Mouse (Mus musculus) hindbrain, embryonic 13.5 days (tissue): ENCODE results near the gene Ubl3. TPM values are rescaled to one million over a fixed set of nuclear protein-coding genes. Genes with fewer than 3 reads are reported as not detected.

Source experiments
- ATAC-seq: fragments of 200-750 bp; cut with Nextera tagmentation; 2 replicates; pipeline ENCODE4 v1.8.0; 2017; ENCODE audit warnings: moderate TSS enrichment; ENCODE audit not compliant: low FRiP score
- H3K27ac ChIP-seq: fragments of 300-500 bp; sonication (generic); 2 replicates; pipeline ENCODE4 v1.5.1; 2015; ENCODE audit warnings: inconsistent platforms, mild to moderate bottlenecking, moderate library complexity
- H3K27me3 ChIP-seq: fragments of 300-500 bp; sonication (generic); 2 replicates; pipeline ENCODE4 v1.6.1; 2015; ENCODE audit warnings: mild to moderate bottlenecking, inconsistent platforms
- H3K36me3 ChIP-seq: fragments of 300-500 bp; sonication (generic); 2 replicates; pipeline ENCODE4 v1.6.1; 2015; ENCODE audit warnings: mild to moderate bottlenecking, inconsistent platforms
- H3K4me1 ChIP-seq: fragments of 300-500 bp; sonication (generic); replicated peaks from 2 replicates; pipeline ENCODE4 v1.6.1; 2015; ENCODE audit warnings: inconsistent platforms
- H3K4me2 ChIP-seq: fragments of 300-500 bp; sonication (generic); 2 replicates; pipeline ENCODE4 v1.6.1; 2015; ENCODE audit warnings: inconsistent platforms, mild to moderate bottlenecking, moderate library complexity
- H3K4me3 ChIP-seq: fragments of 300-500 bp; sonication (generic); 2 replicates; pipeline ENCODE4 v1.5.1; 2015; ENCODE audit warnings: mild to moderate bottlenecking, inconsistent platforms
- H3K9ac ChIP-seq: fragments of 300-500 bp; sonication (generic); 2 replicates; pipeline ENCODE4 v1.6.1; 2015; ENCODE audit warnings: mild to moderate bottlenecking, inconsistent platforms
- H3K9me3 ChIP-seq: fragments of 300-500 bp; sonication (generic); 2 replicates; pipeline ENCODE4 v1.6.1; 2016; ENCODE audit warnings: inconsistent platforms
- WGBS: fragments of 180-500 bp; shearing (Covaris S2); methylation state at CpG from one replicate; pipeline ENCODE4 v1.1.7; 2015; 5-methylcytosine and 5-hydroxymethylcytosine counted together
- polyA plus RNA-seq: library from polyadenylated mRNA; unstranded; fragments of >200 nt; fragmentation: Nextera tagmentation; extraction: Ambion mirVana; gene quantifications from 2 replicates; pipeline ENCODE4 v1.2.1, GENCODE M21; 2015

The Ubl3 gene
- polyA plus RNA-seq, 1 experiment from 2014 or later: 88.4 TPM

DNA sequence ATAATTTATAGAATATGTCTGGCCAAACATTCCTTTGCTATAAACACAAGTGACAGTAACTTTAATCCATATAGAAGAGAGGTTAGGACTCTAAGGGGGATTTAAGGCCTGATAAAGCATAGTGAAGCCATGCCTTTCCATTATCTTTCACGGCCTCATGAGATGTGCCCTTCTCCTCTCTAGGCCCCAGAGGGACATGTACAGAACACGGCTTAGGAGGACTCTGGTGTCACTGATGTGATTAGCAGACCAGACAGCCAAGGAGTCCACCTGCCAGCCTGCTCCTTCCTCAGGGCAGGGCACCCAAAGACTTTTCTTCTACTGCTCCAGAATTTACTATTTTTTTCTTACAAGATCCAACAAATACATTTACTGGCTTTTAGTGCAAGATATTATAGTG lies 42.3 kb downstream of the Ubl3 start:
- H3K27ac ChIP-seq: no peak overlapping the region
- H3K4me1 ChIP-seq: peaks cover 11% of the 10 kb centered on the region
- no peak for ATAC-seq
- no peak overlapping the region for H3K4me3 ChIP-seq
- H3K9me3 ChIP-seq: no peaks in the 10 kb centered on the region
- WGBS: 82% methylated on average over 2 of the region's 2 CpGs
- no peaks in the 10 kb centered on the region for H3K27me3 ChIP-seq
- no peak overlapping the region for H3K9ac ChIP-seq
- no peak overlapping the region for H3K4me2 ChIP-seq
- peaks cover 45% of the 10 kb centered on the region for H3K36me3 ChIP-seq

DNA sequence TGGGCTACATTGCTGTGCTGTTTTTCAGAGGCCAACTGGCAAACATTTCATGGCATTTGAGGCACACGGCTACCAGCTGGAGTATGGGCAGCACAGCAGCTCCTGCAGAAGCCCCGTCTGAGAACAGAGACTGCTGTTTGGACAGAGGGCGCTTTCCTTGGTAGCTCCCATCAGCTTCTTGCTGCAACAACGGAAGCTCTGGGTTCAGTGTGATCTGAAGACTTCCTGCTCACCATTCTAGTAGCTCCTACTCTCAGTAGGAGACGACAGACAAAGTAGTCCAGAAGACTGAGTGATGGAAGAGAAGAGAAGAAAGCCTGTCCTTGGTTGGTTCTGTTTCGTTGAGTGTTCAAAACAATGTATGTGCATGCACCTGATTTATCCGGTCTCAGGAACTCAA lies 42.9 kb downstream of the Ubl3 start:
- 88% methylated on average over 7 of the region's 7 CpGs for WGBS
- no peak overlapping the region for H3K4me3 ChIP-seq
- H3K9me3 ChIP-seq: no peaks in the 10 kb centered on the region
- peaks cover 47% of the 10 kb centered on the region for H3K36me3 ChIP-seq
- H3K4me1 ChIP-seq: peaks cover 5% of the 10 kb centered on the region
- no peak overlapping the region for H3K9ac ChIP-seq
- no peak overlapping the region for H3K27ac ChIP-seq
- H3K4me2 ChIP-seq: no peak overlapping the region
- ATAC-seq: no peak
- no peaks in the 10 kb centered on the region for H3K27me3 ChIP-seq

DNA sequence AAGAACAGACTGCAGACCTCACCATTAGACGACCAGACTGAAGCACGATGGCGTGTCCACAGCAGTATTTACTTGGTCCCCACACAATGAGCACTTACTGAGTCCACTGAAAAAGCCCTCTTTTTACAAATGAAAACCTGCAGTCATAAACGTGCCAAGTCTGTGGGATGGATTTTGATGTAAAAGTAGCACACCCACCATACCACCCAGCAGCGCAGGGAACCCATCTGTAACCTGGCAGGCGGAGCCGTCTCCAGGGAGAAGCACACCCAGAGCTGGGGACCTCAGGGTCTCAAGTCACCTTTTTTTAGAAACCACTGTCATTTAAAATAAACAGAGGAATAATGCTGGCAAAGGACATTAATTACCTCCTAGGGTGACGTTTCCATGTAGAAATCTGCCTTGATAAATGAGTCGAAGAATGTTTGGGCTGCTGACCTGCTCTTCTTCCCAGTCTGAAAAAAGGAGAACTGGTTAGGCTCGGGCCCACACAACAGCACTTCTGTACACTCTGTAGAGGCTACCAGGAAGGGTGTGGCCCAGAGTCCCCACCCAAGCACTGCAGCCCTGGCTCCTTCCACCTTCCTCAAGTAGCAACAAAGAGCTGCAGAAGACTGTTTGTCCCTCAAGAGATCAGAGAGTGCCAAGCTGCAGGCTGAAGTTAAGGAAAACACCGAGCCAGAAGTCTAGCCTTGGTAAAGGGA lies 43.5 kb downstream of the Ubl3 start:
- Histone ChIP-seq H3K27me3 (no peaks in the 10 kb centered on the region), H3K36me3 (peaks cover 47% of the 10 kb centered on the region), H3K9me3 (no peaks in the 10 kb centered on the region), H3K4me2 (no peak overlapping the region), H3K27ac (no peak overlapping the region), H3K4me1 (peaks cover 5% of the 10 kb centered on the region), H3K4me3 (no peak overlapping the region), H3K9ac (no peak overlapping the region)
- ATAC-seq: no peak
- 79% methylated on average over 11 of the region's 11 CpGs for WGBS

DNA sequence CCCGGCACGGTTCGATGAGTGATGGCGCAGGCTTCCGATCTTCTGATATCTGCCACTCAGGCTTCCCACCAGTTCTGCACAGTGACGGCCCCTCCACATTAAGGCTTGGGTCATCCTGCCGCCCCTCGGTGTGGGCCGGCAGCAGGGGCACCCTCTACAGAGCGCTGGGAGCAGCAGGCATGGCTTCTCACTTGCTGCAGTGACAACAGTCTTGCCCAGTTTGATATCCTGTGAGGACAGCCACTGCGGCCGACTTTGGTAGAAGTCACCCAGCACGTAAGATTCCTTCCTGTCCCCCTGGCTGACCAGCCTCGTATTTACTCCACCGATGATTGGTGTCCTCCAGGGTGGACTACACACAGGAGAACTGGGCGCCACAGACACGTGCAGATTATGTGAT lies 47.2 kb downstream of the Ubl3 start:
- no peaks in the 10 kb centered on the region for H3K27me3 ChIP-seq
- H3K4me3 ChIP-seq: no peak overlapping the region
- peaks cover 42% of the 10 kb centered on the region for H3K36me3 ChIP-seq
- WGBS: 95% methylated on average over 17 of the region's 17 CpGs
- ATAC-seq: no peak
- H3K27ac ChIP-seq: no peak overlapping the region
- no peak overlapping the region for H3K4me2 ChIP-seq
- H3K9me3 ChIP-seq: no peaks in the 10 kb centered on the region
- H3K9ac ChIP-seq: no peak overlapping the region
- H3K4me1 ChIP-seq: no peaks in the 10 kb centered on the region

DNA sequence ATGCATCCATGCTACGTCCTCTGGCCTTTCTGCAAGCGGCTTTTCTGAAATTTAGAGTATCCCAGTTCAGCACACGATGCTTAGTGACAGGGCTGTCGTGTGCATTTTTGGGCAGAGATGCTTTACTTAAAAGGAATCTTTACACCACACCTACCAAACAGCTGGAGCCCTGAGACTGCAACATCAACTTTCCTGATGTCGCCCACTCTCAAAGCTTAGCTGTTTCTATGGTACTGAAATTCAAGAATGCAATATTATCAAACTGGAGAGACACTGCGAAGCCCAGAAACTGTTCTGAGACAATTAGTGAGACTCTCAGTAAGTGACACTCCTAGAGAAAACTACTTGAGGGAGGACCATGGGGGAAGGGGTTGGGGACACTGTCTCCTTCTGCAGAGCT lies 50.4 kb downstream of the Ubl3 start:
- H3K27ac ChIP-seq: no peak overlapping the region
- peaks cover 9% of the 10 kb centered on the region; the same call in 1 of the 2 replicates for H3K9me3 ChIP-seq
- no peak overlapping the region for H3K9ac ChIP-seq
- no peak overlapping the region for H3K4me3 ChIP-seq
- H3K36me3 ChIP-seq: peaks cover 29% of the 10 kb centered on the region
- H3K4me1 ChIP-seq: no peaks in the 10 kb centered on the region
- 93% methylated on average over 6 of the region's 6 CpGs for WGBS
- H3K4me2 ChIP-seq: no peak overlapping the region
- ATAC-seq: no peak
- no peaks in the 10 kb centered on the region for H3K27me3 ChIP-seq

DNA sequence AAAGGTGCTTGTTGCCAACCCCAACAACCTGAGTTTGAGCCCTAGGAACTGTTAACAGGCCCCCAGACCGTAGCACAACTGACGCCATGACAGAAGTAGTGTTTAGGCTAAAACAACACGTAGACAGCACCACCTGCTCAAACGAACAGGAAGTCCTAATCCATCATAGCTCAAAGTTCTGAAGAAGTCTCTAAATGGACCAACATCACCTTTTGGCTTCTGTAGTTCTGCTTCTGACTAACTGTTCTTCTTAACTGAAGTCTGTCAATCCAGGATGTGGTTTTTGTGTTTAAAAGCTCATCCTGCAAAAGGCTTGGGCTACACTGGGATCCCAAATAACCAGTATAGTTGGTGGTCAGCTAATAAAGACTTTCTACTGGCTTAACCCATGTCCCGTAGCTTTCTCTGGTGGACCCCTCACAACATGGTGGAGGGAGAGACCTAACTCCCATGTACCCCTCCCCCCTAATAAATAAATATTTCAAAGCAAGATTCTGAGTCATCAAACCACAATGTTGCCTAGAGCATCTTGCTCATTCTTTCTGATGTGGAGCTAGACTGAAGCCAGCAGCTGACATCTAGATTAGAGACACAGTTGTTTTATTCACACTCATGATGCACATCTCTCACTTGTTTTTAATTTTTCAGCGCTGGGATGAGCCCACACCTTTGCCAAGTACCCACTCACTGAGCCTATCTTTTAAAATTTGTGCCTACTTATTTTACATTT lies 51.2 kb downstream of the Ubl3 start:
- no peaks in the 10 kb centered on the region for H3K4me1 ChIP-seq
- 90% methylated on average over 6 of the region's 6 CpGs for WGBS
- H3K36me3 ChIP-seq: peaks cover 21% of the 10 kb centered on the region

DNA sequence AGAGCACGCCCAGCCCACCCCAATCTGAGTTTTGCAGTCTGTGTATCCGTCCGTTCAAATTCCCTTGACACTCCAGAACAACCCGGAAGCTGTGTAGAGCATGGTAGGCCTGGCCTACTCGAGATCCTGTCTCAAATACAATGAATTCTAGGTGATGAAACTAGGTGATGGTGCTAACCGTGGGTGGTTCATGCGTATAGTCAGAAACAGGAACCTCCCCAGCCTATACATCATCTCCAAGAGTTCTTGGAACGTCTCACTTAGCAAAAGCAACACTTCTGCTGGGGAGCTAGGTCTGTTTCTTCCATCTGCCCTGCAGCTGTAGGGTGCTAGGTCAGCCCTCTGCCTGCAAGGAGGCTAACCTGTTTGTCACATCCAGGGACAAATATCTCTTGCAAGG lies 52.1 kb downstream of the Ubl3 start:
- Histone ChIP-seq H3K36me3 (peaks cover 12% of the 10 kb centered on the region), H3K9ac (no peak overlapping the region), H3K4me3 (no peak overlapping the region), H3K9me3 (peaks cover 9% of the 10 kb centered on the region; the same call in 1 of the 2 replicates), H3K4me2 (no peak overlapping the region), H3K4me1 (no peaks in the 10 kb centered on the region), H3K27ac (no peak overlapping the region), H3K27me3 (no peaks in the 10 kb centered on the region)
- no peak for ATAC-seq
- 93% methylated on average over 8 of the region's 8 CpGs for WGBS

More for the DNA sequence above, 51.2 kb downstream of the Ubl3 start:
- no peak overlapping the region for H3K9ac ChIP-seq
- ATAC-seq: no peak
- peaks cover 9% of the 10 kb centered on the region; the same call in 1 of the 2 replicates for H3K9me3 ChIP-seq
- no peaks in the 10 kb centered on the region for H3K27me3 ChIP-seq
- no peak overlapping the region for H3K4me2 ChIP-seq
- H3K27ac ChIP-seq: no peak overlapping the region
- no peak overlapping the region for H3K4me3 ChIP-seq

DNA sequence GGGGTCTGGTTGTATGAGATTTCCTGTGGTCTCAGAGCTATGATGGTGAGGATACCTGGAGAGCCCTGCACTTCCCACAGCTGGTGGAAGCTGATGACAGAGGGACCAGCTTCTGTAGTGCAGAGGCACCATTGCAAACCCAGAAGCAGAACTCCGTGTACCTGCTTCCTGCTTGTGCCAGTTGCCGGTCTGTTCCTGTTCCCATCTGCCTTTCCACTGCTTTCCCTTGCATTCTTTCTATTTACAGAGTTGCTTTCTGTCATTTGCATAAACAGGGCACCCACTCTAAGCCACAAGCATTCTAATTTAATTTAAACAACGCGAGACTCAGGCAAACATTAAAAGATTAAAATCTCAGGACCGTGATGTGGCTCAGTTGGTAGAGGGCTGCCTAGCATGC lies 53.0 kb downstream of the Ubl3 start:
- no peaks in the 10 kb centered on the region for H3K27me3 ChIP-seq
- H3K36me3 ChIP-seq: peaks cover 8% of the 10 kb centered on the region
- no peak overlapping the region for H3K27ac ChIP-seq
- H3K4me1 ChIP-seq: no peaks in the 10 kb centered on the region
- H3K9me3 ChIP-seq: peaks cover 9% of the 10 kb centered on the region; the same call in 1 of the 2 replicates
- H3K4me3 ChIP-seq: no peak overlapping the region
- no peak for ATAC-seq
- no peak overlapping the region for H3K4me2 ChIP-seq
- WGBS: 80% methylated on average over 5 of the region's 5 CpGs
- no peak overlapping the region for H3K9ac ChIP-seq

DNA sequence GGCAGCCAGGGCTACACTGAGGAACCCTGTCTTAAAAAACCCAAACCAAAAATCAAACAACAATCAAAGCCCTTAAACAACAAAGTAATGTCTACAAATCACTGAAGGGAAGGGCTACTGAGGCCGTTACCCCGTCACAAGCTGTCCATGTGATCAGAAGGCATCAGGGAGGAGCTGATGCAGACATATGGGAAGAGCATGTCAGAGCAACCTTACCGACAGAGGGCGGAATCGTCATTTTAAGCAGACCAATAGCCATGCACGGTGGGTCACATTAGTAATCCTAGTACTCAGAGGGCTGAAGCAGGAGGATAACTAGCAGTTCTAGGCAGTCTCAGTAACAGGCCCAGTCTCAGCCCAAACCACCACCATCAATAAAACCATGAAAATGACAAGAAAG lies 56.6 kb downstream of the Ubl3 start:
- Histone ChIP-seq H3K36me3 (peaks cover 8% of the 10 kb centered on the region), H3K9ac (no peak overlapping the region), H3K4me2 (no peak overlapping the region), H3K27me3 (no peaks in the 10 kb centered on the region), H3K27ac (no peak overlapping the region), H3K4me1 (peaks cover 2% of the 10 kb centered on the region; the same call in 1 of the 2 replicates), H3K4me3 (no peak overlapping the region), H3K9me3 (peaks cover 9% of the 10 kb centered on the region; the same call in 1 of the 2 replicates)
- ATAC-seq: no peak
- 89% methylated on average over 6 of the region's 6 CpGs for WGBS

DNA sequence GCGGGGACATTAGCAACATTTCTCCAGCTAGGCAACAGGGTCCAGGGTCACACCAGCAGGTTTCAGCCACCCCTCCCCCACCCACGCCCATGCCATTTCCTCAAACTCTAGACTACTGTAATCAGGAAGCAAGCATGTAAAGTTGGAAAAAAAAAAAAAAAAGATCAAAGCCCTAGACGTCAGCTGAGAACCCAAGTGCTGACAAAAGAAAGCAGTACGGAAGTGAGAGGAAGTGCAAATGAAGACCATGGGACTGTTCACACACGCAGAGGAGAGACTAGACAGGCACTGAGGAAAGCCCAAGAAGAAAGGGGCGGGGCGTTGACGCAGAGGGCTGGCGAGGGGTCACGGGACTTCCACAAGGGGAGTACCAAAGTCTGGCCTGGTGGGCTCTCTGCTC lies 57.4 kb downstream of the Ubl3 start:
- Histone ChIP-seq H3K36me3 (peaks cover 8% of the 10 kb centered on the region), H3K27me3 (no peaks in the 10 kb centered on the region), H3K27ac (no peak overlapping the region), H3K4me3 (no peak overlapping the region), H3K9me3 (peaks cover 9% of the 10 kb centered on the region; the same call in 1 of the 2 replicates), H3K4me2 (no peak overlapping the region), H3K9ac (no peak overlapping the region), H3K4me1 (peaks cover 4% of the 10 kb centered on the region; the same call in 1 of the 2 replicates)
- no peak for ATAC-seq
- WGBS: 69% methylated on average over 10 of the region's 10 CpGs

DNA sequence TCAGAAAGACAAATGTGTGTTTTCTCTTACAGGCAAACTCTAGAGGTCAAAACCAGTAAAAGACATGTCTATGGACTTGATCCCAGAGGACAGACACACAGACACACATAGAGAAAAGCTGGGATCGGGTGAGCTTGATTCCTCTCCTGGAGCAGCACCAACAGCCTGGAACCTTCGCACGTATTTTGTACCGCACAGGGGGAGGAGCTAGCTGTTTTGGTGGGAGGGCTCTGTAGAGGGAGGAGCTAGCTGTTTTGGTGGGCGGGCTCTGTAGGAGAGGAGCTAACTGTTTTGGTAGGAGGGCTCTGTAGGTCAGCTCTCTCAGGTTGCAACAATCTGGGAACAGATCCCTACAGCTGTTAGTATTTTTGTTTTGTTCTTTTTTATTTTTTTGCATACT lies 58.3 kb downstream of the Ubl3 start:
- peaks cover 9% of the 10 kb centered on the region; the same call in 1 of the 2 replicates for H3K9me3 ChIP-seq
- H3K4me1 ChIP-seq: peaks cover 13% of the 10 kb centered on the region
- 82% methylated on average over 5 of the region's 5 CpGs for WGBS
- no peaks in the 10 kb centered on the region for H3K27me3 ChIP-seq
- H3K4me2 ChIP-seq: no peak overlapping the region
- no peak overlapping the region for H3K9ac ChIP-seq
- no peak for ATAC-seq
- H3K4me3 ChIP-seq: no peak overlapping the region
- H3K36me3 ChIP-seq: peaks cover 8% of the 10 kb centered on the region
- no peak overlapping the region for H3K27ac ChIP-seq

DNA sequence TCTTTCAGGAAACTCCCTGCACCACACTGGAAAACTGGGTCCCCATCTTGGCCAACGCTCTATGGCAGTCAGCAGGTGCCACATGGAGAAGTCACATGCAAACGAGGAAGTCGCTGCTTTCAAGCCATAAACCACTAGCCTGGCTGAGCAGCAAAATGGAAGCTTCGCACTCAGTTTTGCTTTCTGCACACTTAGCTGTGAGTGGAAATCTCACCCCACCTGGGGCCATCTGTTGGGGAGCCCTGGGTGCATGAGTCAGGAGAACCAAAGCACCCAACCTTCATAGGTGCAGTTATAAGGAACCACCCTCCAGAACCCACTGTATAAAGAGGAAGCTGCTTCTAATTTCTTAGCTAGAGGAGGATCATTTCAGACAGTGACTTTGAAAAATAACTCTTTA lies 59.6 kb downstream of the Ubl3 start:
- Histone ChIP-seq H3K36me3 (peaks cover 5% of the 10 kb centered on the region), H3K4me2 (no peak overlapping the region), H3K4me3 (no peak overlapping the region), H3K9me3 (peaks cover 7% of the 10 kb centered on the region; the same call in 1 of the 2 replicates), H3K27ac (no peak overlapping the region), H3K27me3 (no peaks in the 10 kb centered on the region), H3K4me1 (peaks cover 19% of the 10 kb centered on the region), H3K9ac (no peak overlapping the region)
- 94% methylated on average over 4 of the region's 4 CpGs for WGBS
- no peak for ATAC-seq
